Mouse (Mus musculus) liver, postnatal 0 days (tissue): Measurements from ENCODE around the gene Scamp3. TPM values are rescaled to one million over a fixed set of nuclear protein-coding genes. Genes with fewer than 3 reads are reported as not detected.

Experiments
- ATAC-seq: fragments of 200-750 bp; cut with Nextera tagmentation; 2 replicates; pipeline ENCODE4 v1.8.0; 2017; ENCODE audit warnings: mild to moderate bottlenecking, moderate library complexity
- DNase-seq: peaks from one replicate; pipeline ENCODE4 v3.0.0-alpha.2; 2016
- H3K27ac ChIP-seq: fragments of 300-500 bp; sonication (generic); 2 replicates; pipeline ENCODE4 v1.5.1; 2014; ENCODE audit warnings: antibody characterized with exemption, moderate library complexity, mild to moderate bottlenecking, low read depth
- H3K27me3 ChIP-seq: fragments of 300-500 bp; sonication (generic); 2 replicates; pipeline ENCODE4 v1.6.1; 2014; ENCODE audit warnings: low read length, control low read depth, mixed read lengths; ENCODE audit not compliant: insufficient read depth
- H3K36me3 ChIP-seq: fragments of 300-500 bp; sonication (generic); replicated peaks from 2 replicates; pipeline ENCODE4 v1.6.1; 2014; ENCODE audit warnings: mild to moderate bottlenecking, control low read depth, low read length, moderate library complexity, mixed read lengths; ENCODE audit not compliant: insufficient read depth
- H3K4me1 ChIP-seq: fragments of 300-500 bp; sonication (generic); 2 replicates; pipeline ENCODE4 v1.6.1; 2014; ENCODE audit warnings: antibody characterized with exemption, mild to moderate bottlenecking, control low read depth; ENCODE audit not compliant: insufficient read depth
- H3K4me2 ChIP-seq: fragments of 300-500 bp; sonication (generic); 2 replicates; pipeline ENCODE4 v1.6.1; 2014; ENCODE audit warnings: low read depth, mild to moderate bottlenecking, low read length, moderate library complexity, mixed read lengths
- H3K4me3 ChIP-seq: fragments of 300-500 bp; sonication (generic); 2 replicates; pipeline ENCODE4 v1.5.1; 2014; ENCODE audit warnings: low read depth, low read length
- H3K9ac ChIP-seq: fragments of 300-500 bp; sonication (generic); replicated peaks from 2 replicates; pipeline ENCODE4 v1.6.1; 2014; ENCODE audit warnings: mild to moderate bottlenecking, moderate library complexity
- H3K9me3 ChIP-seq: fragments of 300-500 bp; sonication (generic); 2 replicates; pipeline ENCODE4 v1.6.1; 2016; ENCODE audit warnings: mild to moderate bottlenecking, control low read depth, low read length, mixed read lengths
- CTCF ChIP-seq: sonication (generic); IDR thresholded peaks from 2 replicates; pipeline ENCODE4 v1.5.1; 2016; ENCODE audit warnings: antibody characterized with exemption, low read depth
- EP300 ChIP-seq: IDR thresholded peaks from 2 replicates; pipeline ENCODE4 v1.6.1; 2016; ENCODE audit warnings: antibody characterized with exemption, low read depth, mild to moderate bottlenecking
- WGBS: fragments of 180-500 bp; shearing (Covaris S2); extraction: QIAGEN DNeasy Blood & Tissue Kit; methylation state at CpG from one replicate; pipeline ENCODE4 v1.1.7; 2014; ENCODE audit not compliant: insufficient replicate concordance; 5-methylcytosine and 5-hydroxymethylcytosine counted together
- polyA plus RNA-seq: library from polyadenylated mRNA; unstranded; fragments of >200 nt; fragmentation: Nextera tagmentation; extraction: Ambion mirVana; gene quantifications from 2 replicates; pipeline ENCODE4 v1.2.1, GENCODE M21; 2015

Gene Scamp3
- polyA plus RNA-seq, 1 experiment from 2014 or later, result 52.2 TPM

DNA sequence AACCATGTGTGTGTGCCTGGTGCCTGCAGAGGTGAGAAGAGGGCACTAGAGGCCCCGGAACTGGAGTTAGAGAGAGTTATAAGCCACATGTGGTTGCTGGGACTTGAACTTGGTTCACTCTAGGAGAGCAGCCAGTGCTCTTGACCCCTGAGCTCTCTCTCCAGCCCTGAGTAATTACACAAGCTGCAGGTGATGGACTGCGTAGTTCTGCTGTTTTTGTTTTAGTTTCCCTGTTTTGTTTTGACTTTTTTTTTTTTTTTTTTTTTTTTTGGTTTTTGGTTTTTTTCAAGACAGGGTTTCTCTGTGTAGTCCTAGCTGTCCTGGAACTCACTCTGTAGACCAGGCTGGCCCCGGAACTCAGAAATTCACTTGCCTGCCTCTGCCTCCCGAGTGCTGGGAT is 15.5 kb upstream of the Scamp3 start:
- H3K4me1 ChIP-seq, result peaks cover 31% of the 10 kb centered on the region
- H3K27me3 ChIP-seq, result peaks cover 17% of the 10 kb centered on the region
- no peak overlapping the region for H3K27ac ChIP-seq
- no peak overlapping the region for H3K4me3 ChIP-seq
- TF ChIP-seq CTCF, result no peak
- no peak for TF ChIP-seq EP300
- H3K36me3 ChIP-seq, result peaks cover 2% of the 10 kb centered on the region
- WGBS, result 77% methylated on average over 4 of the region's 4 CpGs
- H3K9me3 ChIP-seq, result no peaks in the 10 kb centered on the region
- H3K9ac ChIP-seq, result no peak overlapping the region
- no peak for DNase-seq
- no peak overlapping the region for H3K4me2 ChIP-seq
- no peak for ATAC-seq

DNA sequence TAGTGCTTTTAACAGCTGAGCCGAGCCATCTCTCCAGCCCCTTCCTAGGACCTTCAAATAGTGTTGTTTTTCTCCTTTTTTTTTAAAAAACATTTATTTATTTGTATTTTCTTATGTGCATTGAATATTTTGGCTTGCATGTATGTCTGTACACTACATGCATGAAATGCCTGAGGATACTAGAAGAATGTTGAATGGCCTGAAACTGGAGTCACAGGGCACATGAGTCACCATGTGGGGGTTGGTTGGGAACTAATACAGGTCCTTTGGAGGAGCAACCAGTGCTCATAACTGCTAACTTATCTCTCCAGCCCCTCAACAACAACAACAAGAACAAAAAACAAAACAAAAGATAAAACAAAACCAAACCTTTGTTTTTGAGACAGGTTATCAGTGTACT is 14.2 kb upstream of the Scamp3 start:
- Histone ChIP-seq H3K36me3 (peaks cover 15% of the 10 kb centered on the region), H3K27ac (no peak overlapping the region), H3K4me2 (no peak overlapping the region), H3K27me3 (peaks cover 16% of the 10 kb centered on the region), H3K4me3 (no peak overlapping the region), H3K9ac (no peak overlapping the region), H3K9me3 (no peaks in the 10 kb centered on the region), H3K4me1 (peaks cover 31% of the 10 kb centered on the region)
- DNase-seq, result no peak
- WGBS, result 80% methylated on average over 1 of the region's 1 CpGs
- no peak for ATAC-seq
- no peak for TF ChIP-seq CTCF
- no peak for TF ChIP-seq EP300

DNA sequence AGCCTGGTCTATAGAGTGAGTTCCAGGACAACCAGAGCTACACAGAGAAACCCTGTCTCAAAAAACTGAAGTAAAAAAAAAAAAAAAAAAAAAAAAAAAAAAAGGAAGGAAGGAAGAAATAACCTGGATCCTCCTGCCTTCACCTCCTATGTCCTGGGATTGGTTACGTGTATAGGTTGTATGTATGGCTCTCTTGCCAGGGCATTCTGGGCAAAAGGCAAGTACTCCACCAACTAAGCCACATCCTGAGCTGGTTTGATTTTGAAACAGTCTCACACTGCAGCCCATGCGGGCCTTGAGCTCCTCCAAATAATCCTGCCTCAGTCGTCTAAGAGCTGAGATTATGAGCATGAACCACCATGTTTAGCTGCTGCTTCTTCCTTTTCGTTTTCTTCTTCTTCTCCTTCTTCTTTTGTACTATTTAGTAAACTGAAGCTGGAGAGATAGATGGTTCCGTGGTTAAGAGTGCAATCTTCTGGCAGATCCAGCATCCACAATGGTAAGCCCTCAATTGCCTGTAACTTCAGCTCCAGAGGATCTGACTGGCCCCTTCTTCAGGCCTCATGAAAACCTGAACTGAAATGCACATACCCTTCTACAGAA is 13.5 kb upstream of the Scamp3 start:
- TF ChIP-seq EP300 (no peak), CTCF (no peak)
- Histone ChIP-seq H3K27ac (peak overlapping the region; percentile 96; the same call in 1 of the 2 replicates), H3K36me3 (peaks cover 22% of the 10 kb centered on the region), H3K4me1 (peaks cover 31% of the 10 kb centered on the region), H3K9ac (peak overlapping the region; percentile 93), H3K27me3 (peaks cover 10% of the 10 kb centered on the region), H3K9me3 (no peaks in the 10 kb centered on the region), H3K4me3 (peak overlapping the region; percentile 94; the same call in 1 of the 2 replicates), H3K4me2 (peak overlapping the region; percentile 78)
- WGBS, result 47% methylated on average over 5 of the region's 5 CpGs
- DNase-seq (no peak), ATAC-seq (no peak)

DNA sequence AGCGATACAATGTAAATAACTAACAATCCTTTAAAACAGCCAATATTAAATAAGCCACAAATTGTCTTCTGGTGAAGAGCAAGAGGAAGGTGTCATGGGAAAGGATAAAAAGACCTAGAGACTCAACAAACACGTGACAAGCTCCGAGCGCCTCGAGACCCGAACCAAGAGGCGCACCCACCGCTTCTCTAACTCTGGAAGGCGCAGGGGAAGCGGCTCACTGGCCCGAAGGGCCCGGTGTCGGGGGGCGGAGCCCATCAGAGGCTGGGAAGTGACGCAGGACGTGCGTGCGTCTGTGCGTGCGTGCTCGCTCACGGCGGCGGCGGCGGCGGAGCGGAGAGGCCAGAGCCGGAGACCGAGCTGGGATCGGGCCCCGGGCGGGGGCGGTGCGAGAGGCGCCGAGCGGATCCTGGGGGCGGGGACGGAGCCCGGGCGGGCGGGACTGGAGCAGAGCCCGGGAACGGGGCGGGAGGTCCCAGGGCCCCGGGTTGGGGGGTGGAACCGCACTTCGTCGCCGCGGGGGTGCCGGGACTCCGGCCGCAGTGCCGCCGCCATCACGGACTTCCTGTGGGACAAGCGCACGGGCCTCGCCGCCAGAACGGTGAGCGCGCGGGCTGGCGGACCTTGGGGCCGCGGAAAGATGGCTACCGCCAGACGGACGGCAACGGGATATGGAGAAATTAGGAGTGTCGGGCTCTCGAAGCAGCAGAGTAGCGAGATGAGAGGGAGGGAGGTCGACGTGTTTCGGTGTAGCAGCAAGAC is 12.6 kb upstream of the Scamp3 start, which contains the start of gene Clk2:
Clk2 (plus strand) TSS at position 290 of the 762 bp plus-strand sequence.
- no peaks in the 10 kb centered on the region for H3K9me3 ChIP-seq
- no peak for TF ChIP-seq CTCF
- no peak for TF ChIP-seq EP300
- under 1% methylated on average over 57 of the region's 79 CpGs for WGBS

DNA sequence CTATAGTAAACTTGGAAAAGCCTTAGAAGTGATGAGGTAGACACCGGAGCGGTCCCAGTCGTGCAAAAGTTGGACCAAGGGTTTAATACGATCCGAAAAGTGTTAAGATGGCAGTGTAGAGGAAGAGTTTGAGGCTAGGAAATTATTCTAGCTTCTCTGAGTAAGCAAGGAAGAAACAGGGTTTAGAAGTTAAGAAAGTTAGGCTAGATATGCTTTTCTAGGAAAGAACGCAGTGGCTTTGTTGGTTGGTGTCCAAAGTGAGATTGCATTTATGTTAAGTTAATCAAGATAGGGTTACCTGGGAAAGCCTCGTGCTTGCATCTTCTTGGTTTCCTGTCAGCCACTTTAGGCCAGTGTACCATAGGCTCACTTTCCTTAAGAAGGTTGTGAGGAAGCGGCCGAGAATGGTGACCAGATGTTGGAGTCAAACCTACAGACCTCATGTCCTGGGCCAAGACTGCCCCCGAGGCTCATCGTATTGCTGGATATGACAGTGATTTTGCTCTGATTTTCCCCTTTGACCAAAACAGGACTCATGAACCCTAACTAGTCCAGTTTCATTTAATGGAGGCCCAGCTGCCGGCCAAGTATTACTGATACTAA is 11.9 kb upstream of the Scamp3 start:
- WGBS, result 16% methylated on average over 12 of the region's 12 CpGs
- no peak for TF ChIP-seq CTCF
- no peak for TF ChIP-seq EP300
- ATAC-seq, result no peak

More for the DNA sequence above, 12.6 kb upstream of the Scamp3 start, which contains the start of gene Clk2:
- ATAC-seq (peak; percentile 98), DNase-seq (peak; percentile 97)
- Histone ChIP-seq H3K27ac (peak within 1 kb of the TSS; percentile 96), H3K4me3 (peak within 1 kb of the TSS; percentile 94), H3K4me2 (peak within 1 kb of the TSS; percentile 78), H3K9ac (peak within 1 kb of the TSS; percentile 93), H3K36me3 (peaks cover 31% of the 10 kb centered on the region), H3K4me1 (peaks cover 23% of the 10 kb centered on the region), H3K27me3 (peaks cover under 1% of the 10 kb centered on the region)

DNA sequence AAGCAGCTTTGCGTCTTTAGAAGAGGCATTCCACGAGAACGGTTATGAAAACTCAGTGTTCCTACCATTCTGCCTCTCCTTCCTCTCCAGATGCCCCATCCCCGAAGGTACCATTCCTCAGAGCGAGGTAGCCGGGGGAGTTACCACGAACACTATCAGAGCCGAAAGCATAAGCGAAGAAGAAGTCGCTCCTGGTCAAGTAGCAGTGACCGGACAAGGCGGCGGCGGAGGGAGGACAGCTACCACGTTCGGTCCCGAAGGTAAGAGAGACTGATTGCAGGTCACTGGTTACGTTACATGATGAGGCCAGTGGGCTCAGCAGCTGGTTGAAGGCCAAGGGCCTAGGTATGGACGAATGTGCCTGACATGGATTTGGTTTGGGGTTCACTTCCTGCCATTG is 10.3 kb upstream of the Scamp3 start:
- H3K4me1 ChIP-seq, result peaks cover 16% of the 10 kb centered on the region
- H3K36me3 ChIP-seq, result peaks cover 47% of the 10 kb centered on the region
- DNase-seq, result no peak
- ATAC-seq, result no peak
- H3K27me3 ChIP-seq, result no peaks in the 10 kb centered on the region
- H3K4me2 ChIP-seq, result no peak overlapping the region
- H3K9me3 ChIP-seq, result no peaks in the 10 kb centered on the region
- no peak overlapping the region for H3K4me3 ChIP-seq
- no peak overlapping the region for H3K27ac ChIP-seq
- H3K9ac ChIP-seq, result no peak overlapping the region; the same call in 1 of the 2 replicates
- no peak for TF ChIP-seq CTCF
- no peak for TF ChIP-seq EP300
- 91% methylated on average over 19 of the region's 19 CpGs for WGBS

More for the DNA sequence above, 11.9 kb upstream of the Scamp3 start:
- Histone ChIP-seq H3K27ac (peak overlapping the region; percentile 96), H3K9ac (peak overlapping the region; percentile 93), H3K4me2 (peak overlapping the region; percentile 78), H3K9me3 (no peaks in the 10 kb centered on the region), H3K4me3 (peak overlapping the region; percentile 94), H3K27me3 (no peaks in the 10 kb centered on the region), H3K4me1 (peaks cover 16% of the 10 kb centered on the region), H3K36me3 (peaks cover 37% of the 10 kb centered on the region)
- no peak for DNase-seq
